Mouse (Mus musculus) urinary bladder, adult 2 months (tissue): ENCODE measurements around the gene Eng. TPM values are rescaled to one million over a fixed set of nuclear protein-coding genes. Genes with fewer than 3 reads are reported as not detected.

ENCODE experiments used
- DNase-seq: peaks from one replicate; pipeline ENCODE4 v3.0.0; 2022; ENCODE audit warnings: low spot score
- polyA plus RNA-seq: library from polyadenylated mRNA; depleted of rRNA; stranded (reverse); fragments of >200 nt; gene quantifications from 2 replicates; pipeline ENCODE4 v1.2.3, GENCODE M21; 2012

The Eng gene
- polyA plus RNA-seq, 1 experiment = 59.8 TPM

- no peak for DNase-seq
Observed at GRCm38 (mm10) chr2:32680961-32681650, 34.7 kb downstream of the Eng start.

DNA sequence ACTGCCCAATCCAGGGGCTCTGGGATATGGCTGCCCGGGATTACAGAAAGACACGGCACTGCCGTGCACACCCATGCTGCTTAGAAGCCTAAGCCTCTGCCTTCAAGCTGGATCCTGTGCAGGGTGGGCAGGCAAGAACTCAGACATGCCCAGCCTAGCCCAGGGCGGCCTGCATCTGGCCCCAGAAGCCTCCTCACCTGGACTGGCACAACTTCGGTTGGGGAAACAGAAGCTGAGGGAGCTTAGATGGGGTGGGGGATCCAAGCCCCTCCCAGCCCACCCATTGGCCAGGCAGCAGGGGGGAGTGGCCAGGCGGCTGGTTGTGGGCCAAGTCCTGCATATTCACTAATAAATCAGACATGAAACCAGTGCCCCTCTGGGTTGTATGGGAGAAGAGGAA, 35.4 kb downstream of the Eng start:
- no peak for DNase-seq

DNA sequence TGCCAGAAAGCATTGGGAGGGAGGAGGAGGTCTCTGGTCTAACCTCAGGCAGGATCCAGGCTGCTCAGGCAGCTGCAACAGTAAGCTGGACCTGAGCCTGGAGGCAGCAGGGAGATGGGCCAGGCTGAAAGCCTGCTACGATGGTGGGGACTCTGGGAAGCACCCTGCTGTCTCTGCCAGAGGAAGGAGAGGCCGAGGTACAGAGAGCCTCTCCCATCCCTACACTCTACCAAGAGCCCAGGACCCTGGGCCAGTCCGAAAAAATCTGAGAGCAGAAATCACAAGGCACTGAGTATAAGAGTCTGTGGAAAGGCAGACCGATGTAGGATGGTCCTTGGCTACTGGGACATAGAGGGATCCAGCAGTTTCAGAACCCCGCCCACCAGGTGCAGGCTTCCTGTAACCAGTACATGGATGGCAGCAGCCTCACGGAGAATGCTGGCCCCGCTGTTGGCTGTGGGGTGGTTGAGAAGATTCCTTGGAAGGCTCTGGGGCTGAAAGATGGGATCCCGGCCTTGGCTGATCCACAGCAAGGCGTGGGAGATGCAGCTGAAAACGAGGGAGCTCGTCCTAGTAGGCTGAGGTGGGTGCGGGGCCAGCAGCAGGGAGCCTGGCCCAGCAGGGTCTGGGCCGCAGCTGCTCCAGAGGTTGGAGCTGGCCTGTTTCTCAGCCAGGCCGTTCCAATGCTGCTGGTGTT, 36.5 kb downstream of the Eng start:
- DNase-seq = no peak

DNA sequence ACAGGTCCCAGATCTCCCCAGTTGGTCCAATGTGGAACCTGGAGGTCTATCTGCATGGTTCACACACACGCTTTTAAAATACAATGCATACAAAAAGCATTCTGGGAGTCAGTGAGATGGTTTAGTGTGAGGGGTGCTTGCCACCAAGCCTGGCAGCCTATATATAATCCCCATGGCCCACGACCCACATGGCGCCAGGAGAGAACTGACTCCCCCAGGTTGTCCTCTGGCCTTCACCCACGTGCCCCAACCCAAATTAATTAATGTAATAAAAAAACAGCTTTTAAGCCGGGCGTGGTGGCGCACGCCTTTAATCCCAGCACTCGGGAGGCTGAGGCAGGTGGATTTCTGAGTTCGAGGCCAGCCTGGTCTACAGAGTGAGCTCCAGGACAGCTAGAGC, 37.3 kb downstream of the Eng start:
- DNase-seq = no peak

DNA sequence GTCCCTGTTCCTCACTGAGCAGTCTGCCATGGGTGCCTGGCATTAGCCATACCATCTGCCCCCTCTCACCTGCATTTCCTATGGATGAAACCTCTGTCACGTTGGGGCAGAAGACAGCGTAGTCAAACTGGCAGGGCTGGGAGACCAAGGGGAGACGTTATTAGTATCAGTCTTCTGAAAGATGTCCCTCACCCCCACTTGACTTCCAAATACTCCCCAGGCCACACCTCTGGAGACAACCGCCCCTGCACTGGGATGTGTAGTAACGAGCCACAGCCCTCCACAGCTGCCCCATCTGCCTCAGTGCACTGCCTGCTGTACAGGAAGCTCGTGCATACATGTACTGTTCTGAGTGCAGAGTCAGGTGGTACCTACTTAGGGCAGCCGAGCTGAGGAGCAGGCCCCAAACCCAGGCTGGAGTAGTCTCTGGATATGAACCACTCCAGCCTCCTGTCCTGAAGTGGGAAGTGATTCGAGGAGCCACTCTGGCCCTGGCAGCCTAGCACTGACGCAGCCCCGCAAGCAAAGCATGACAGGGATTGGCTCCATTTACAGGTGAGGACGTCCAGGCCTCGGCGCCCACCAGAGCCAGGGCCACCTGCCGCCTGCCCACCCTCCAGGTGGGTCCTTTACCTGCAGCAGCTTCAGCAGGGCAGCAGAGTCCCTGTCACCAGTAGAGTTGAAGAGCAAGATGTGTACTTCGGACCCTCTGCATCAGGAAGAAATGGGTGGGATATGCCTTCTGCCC, 38.5 kb downstream of the Eng start:
- no peak for DNase-seq

DNA sequence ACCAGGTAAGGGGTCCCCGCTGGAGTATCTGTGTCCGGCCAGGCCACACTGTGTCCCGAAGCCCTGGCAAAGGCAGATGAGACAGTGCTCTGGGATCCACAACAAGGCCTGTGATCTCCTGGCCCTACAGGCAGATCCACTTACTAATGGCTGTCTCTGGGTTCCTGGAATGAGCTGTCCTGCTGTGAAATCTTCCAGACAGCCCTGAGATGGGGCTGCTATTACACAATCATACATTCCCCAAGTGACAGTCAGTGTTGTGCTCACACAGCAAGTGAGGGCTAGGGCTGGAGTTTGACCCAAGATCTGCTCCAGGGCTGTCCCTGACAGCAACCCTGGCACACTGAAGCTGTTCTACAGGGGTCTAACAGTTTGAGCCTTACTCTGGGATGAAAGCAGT, 39.4 kb downstream of the Eng start:
- DNase-seq = no peak

DNA sequence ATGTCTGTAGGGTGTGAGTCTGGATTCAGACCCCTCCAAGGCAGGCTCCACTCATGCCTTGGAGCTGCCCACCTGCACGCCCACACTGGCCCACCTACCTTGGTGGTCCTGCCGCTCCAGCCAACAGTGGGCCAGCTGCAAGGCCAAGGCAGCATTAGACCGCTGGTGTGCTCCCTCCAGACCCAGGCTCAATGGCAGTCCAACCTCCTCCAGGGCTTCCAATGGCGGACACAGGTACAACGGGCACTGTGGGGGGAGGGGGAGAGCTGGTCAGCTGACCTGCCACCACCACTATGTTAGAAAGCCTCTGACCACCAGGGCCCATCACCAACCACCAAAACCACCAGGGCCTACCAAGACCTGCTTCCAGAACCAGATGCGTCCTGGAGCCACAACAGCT, 40.2 kb downstream of the Eng start:
- no peak for DNase-seq

DNA sequence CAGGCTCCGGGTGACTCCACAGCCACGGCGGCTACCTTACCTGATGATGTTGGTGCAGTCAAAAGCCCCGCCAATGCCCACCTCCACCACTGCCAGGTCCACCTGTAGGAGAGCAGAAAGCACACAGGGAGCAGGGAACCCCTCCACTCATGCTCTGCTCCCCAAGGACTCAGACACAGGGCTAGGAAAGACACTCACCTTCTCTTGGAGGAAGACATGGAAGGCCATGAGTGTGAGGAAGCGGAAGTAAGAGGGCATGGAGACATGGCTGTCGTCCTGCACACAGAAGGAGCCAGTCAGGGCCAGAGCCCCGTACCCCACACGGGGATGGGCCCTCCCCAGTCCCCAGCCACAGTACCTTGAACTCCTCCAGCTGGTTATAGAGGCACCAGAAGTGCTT, 41.2 kb downstream of the Eng start:
- no peak for DNase-seq

GRCm38 (mm10) chr2:32689420-32689819, 43.0 kb downstream of the Eng start:
- DNase-seq = peak; percentile 81

- no peak for DNase-seq
Observed at GRCm38 (mm10) chr2:32691041-32691440, 44.6 kb downstream of the Eng start.

DNA sequence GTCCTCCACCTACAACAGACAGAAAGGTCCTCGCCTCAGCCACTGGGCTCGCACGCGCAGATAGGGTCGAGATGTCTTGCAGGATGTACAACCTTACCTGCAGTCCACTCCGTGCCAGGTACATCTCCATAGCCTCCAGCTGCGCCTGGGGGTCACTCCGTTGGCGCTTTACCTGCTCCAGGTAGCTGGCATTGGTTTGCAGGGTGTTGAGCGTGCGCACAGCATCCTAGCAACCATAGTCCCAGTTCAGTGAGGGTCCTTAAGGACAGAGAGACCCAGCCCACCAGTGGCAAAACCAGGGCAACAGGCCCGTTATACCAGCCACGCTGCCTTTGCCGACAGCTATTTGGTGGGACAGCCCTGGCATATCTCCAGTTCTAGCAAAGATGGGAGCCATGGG, 46.1 kb downstream of the Eng start:
- DNase-seq = no peak

- DNase-seq = no peak
Observed at GRCm38 (mm10) chr2:32693282-32693681, 46.9 kb downstream of the Eng start.

DNA sequence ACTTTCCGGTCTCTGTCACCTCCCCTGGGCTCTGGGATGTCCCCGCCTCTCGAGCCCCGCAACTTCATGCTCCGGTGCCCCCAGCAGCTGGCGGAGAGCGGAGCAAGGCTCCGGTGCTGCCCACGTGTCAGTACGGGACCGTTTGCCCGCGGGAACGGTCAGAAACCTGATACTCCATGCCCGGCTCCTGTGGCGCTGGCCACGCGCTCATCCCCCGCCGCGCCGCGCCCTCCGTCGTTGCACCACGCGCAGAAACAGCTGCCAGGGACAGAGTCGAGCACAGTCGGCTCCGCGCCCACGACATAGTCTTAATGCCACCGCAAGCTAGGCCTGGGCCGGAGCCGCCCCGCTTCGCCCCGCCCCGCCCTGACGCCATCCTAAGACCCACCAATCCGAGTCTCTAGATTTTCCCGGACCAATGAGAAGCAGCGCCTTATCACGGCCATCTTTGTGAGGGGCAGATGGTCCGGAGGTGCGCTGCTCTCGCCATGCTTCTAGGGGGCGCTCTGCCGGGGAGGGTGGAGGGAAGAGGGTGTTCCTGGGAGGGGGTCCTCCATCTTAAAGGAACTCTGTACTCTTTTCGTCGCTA, 47.5 kb downstream of the Eng start:
- DNase-seq = peak; percentile 80

DNA sequence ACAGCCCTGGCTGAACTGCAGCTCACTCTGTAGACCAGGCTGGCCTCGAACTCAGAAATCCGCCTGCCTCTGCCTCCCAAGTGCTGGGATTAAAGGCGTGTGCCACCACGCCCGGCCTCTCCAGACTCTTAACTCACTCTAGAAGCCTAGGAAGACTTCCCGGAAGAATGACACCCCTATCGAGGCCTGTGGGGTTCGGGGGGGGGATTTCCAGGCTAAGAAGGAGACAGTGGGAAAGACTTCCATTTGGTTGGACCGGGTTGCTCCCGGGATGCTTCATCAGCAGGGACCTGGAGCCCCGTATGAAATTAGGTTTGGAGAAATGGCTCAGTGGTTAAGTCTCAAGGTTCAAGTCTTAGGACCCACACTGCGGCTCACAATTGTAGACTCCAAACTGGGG, 48.3 kb downstream of the Eng start:
- no peak for DNase-seq

- DNase-seq = no peak
Observed at GRCm38 (mm10) chr2:32699680-32700079, 53.3 kb downstream of the Eng start.

GRCm38 (mm10) chr2:32700966-32701743, 54.8 kb downstream of the Eng start:
- no peak for DNase-seq

- DNase-seq = no peak
Observed at GRCm38 (mm10) chr2:32703046-32703445, 56.7 kb downstream of the Eng start.

DNA sequence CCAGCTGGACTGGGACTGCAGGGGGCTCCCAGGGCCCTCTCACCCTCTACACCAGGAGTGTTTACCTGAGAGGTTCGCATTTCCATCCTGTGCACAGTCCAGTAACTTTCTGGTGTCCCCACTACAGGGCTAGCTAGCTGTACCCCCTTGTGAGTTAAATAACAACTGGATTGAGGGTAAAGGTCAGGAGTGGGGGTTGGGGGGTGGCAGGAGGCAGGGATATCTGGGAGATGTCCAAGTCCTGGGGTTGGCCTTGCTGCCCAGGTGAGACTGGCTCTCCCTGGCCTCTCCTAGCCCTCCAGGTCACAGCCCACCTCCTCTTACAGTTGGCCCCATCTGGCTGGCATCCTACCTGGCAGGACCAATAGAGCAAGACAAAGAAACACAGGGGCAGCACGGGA, 57.6 kb downstream of the Eng start, which contains the start of gene Fpgs:
Fpgs (minus strand) TSS at position 125 of the 401 bp plus-strand sequence.
- DNase-seq = no peak

DNA sequence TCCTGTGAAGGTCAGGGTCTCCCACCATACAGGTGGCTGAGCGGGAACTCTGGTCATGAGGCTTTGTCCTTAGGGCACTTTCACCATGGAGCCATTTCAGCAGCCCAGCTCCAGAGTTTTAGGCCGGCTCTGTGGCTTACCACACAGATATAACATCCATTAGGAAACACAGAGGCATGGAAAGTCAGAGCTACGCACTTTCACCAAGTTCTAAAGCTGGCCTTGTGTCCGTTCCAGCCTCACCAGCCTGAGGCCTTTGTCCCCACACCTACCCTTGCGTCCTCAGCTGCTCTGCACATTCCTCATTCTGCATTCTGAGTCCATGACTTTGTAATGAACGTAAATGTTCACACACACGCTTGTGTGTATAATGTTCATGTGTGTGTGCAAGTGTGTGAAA, 58.6 kb downstream of the Eng start:
- no peak for DNase-seq

GRCm38 (mm10) chr2:32706971-32707370, 60.6 kb downstream of the Eng start:
- DNase-seq = no peak

GRCm38 (mm10) chr2:32708643-32709042, 62.2 kb downstream of the Eng start:
- DNase-seq = no peak
